Mouse (Mus musculus): Measurements from ENCODE around the gene Nfam1. TPM values are rescaled to one million over a fixed set of nuclear protein-coding genes. Genes with fewer than 3 reads are reported as not detected.
"Not testable (repeated sequence)": the region's sequence is repeated elsewhere in the genome, so short reads cannot be mapped to it uniquely, and the experiment has no call there.

The Nfam1 gene
- polyA plus RNA-seq, 1 experiment, result 31.0 TPM

DNA sequence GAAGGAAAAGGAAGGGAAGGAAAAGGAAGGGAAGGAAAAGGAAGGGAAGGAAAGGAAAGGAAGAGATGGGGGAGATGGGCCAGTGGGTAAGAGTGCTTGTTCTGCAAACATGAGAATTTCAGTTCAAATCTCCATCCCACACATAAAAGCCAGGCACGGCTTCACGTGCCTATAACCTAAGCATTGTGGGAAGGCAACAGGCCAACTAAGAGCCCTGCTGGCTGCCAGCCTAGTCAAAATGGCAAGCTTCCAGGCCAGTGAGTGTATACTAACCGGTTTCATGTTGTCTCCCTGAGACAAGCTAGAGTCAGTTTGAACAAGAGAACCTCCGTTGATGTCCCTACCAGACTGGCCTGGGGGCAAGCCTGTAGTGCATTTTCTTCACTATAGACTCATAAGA lies 32.4 kb upstream of the Nfam1 start:
- 54% methylated on average over 4 of the region's 4 CpGs for WGBS
- TF ChIP-seq CTCF (IDR thresholded peaks at IDR 0.05; ENCODE audit: extremely low read depth, insufficient read depth, insufficient read length, insufficient replicate concordance) (no peak), POLR2A (IDR thresholded peaks at IDR 0.05; ENCODE audit: low read depth, low read length) (no peak)
- Histone ChIP-seq H3K4me1 (ENCODE audit: control insufficient read depth, insufficient read depth, insufficient read length) (no peaks in the 10 kb centered on the region), H3K4me3 (ENCODE audit: extremely low read depth, insufficient read depth, insufficient read length) (no peak overlapping the region), H3K36me3 (ENCODE audit: control insufficient read depth, insufficient read depth, low read length) (no peaks in the 10 kb centered on the region), H3K27ac (ENCODE audit: insufficient read depth, low read length) (no peak overlapping the region), H3K27me3 (ENCODE audit: control insufficient read depth, insufficient read depth, low read length) (no peaks in the 10 kb centered on the region)
- DNase-seq (ENCODE audit: low read depth in 1 of 2, low spot score in 2 of 2), result no peak

DNA sequence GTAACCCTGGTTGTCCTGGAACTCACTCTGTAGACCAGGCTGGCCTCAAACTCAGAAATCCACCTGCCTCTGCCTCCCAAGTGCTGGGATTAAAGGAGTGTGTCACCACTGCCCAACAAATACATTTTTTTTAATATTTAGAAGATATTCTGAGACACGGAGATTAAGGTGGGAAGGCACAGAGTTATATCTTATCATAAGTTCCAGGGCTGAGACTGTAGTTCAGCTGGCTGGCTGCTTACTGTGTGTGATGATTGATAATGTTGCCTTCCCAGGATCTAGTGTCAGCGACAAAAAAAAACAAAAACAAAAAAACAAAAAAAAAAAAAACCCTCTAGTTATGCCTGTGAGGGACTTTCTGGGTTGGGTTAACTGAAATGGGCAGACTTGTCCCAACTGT lies 29.5 kb upstream of the Nfam1 start:
- not testable (repeated sequence) for H3K4me3 ChIP-seq (ENCODE audit: extremely low read depth, insufficient read depth, insufficient read length); H3K36me3 ChIP-seq (ENCODE audit: control insufficient read depth, insufficient read depth, low read length); H3K4me1 ChIP-seq (ENCODE audit: control insufficient read depth, insufficient read depth, insufficient read length); H3K27ac ChIP-seq (ENCODE audit: insufficient read depth, low read length); DNase-seq (ENCODE audit: low read depth in 1 of 2, low spot score in 2 of 2); H3K27me3 ChIP-seq (ENCODE audit: control insufficient read depth, insufficient read depth, low read length)
- 81% methylated on average over 2 of the region's 2 CpGs for WGBS

DNA sequence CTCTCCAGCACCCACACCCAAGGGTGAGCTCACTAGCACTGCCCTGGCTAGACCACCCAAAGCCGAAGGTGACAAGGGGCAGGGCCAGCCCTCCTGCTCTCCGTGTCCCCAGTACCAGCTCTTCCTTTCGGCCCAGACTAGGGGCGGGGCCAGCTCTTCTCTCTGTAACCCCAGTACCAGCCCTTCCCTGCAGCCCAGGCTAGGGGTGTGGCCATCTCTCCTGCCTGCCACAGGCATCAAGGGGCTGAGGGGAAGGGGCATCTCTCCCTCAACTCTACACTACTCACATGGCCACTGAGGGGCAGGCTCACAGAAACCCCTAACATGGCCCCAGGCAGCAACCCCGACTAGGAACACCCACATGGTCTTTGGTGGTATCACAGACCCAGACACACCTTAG lies 28.6 kb upstream of the Nfam1 start:
- Histone ChIP-seq H3K4me3 (ENCODE audit: extremely low read depth, insufficient read depth, insufficient read length) (no peak overlapping the region), H3K27me3 (ENCODE audit: control insufficient read depth, insufficient read depth, low read length) (peaks cover 7% of the 10 kb centered on the region), H3K4me1 (ENCODE audit: control insufficient read depth, insufficient read depth, insufficient read length) (peaks cover under 1% of the 10 kb centered on the region; the same call in 1 of the 2 replicates), H3K36me3 (ENCODE audit: control insufficient read depth, insufficient read depth, low read length) (no peaks in the 10 kb centered on the region), H3K27ac (ENCODE audit: insufficient read depth, low read length) (no peak overlapping the region)
- no peak for TF ChIP-seq POLR2A (IDR thresholded peaks at IDR 0.05; ENCODE audit: low read depth, low read length)
- TF ChIP-seq CTCF (IDR thresholded peaks at IDR 0.05; ENCODE audit: extremely low read depth, insufficient read depth, insufficient read length, insufficient replicate concordance), result no peak
- 24% methylated on average over 5 of the region's 5 CpGs for WGBS
- DNase-seq (ENCODE audit: low read depth in 1 of 2, low spot score in 2 of 2), result no peak

DNA sequence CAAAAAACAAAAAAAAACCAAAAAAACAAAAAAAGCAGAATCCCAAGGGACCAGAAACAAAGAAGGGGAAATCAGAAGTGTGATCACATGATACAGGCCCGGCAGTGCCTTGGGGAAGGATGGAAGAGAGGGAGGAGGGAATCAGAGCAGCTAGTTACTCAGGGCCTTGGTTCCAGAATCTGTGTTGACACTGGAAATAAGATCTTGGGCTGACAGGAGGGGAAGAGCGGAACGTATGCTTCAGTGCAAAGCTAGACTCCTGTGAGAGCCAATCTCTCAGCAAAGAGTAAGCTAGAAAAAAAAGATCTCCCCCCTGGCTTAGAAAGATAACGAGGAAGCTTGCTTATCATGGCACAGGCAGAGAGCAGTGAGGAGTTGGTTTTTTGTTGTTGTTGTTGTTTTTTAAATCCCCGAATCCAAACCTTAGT lies 26.1 kb upstream of the Nfam1 start:
- Histone ChIP-seq H3K4me1 (ENCODE audit: control insufficient read depth, insufficient read depth, insufficient read length) (peaks cover 5% of the 10 kb centered on the region; the same call in 1 of the 2 replicates), H3K27ac (ENCODE audit: insufficient read depth, low read length) (no peak overlapping the region), H3K36me3 (ENCODE audit: control insufficient read depth, insufficient read depth, low read length) (no peaks in the 10 kb centered on the region), H3K4me3 (ENCODE audit: extremely low read depth, insufficient read depth, insufficient read length) (no peak overlapping the region), H3K27me3 (ENCODE audit: control insufficient read depth, insufficient read depth, low read length) (peaks cover 12% of the 10 kb centered on the region)
- TF ChIP-seq POLR2A (IDR thresholded peaks at IDR 0.05; ENCODE audit: low read depth, low read length), result no peak
- no peak for TF ChIP-seq CTCF (IDR thresholded peaks at IDR 0.05; ENCODE audit: extremely low read depth, insufficient read depth, insufficient read length, insufficient replicate concordance)
- no peak for DNase-seq (ENCODE audit: low read depth in 1 of 2, low spot score in 2 of 2)
- WGBS, result 65% methylated on average over 5 of the region's 5 CpGs

DNA sequence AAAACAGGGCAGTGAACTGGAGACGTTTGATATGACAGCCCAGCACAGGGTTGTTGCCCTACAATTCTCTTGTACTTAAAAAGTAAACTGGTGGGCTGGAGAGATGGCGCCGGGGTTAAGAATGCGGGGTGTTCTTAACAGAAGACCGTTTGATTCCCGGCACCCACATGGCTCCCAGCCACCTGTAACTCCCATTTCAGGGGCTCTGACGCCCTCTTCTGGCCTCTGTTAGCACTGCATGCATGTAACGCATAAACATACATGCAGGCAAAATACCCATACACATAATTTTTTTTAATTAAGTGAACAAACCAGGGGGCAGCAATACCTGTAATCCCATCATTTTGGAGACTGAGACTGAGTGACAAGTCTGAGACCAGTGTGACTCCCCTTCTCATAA lies 24.4 kb upstream of the Nfam1 start:
- 72% methylated on average over 8 of the region's 8 CpGs for WGBS

DNA sequence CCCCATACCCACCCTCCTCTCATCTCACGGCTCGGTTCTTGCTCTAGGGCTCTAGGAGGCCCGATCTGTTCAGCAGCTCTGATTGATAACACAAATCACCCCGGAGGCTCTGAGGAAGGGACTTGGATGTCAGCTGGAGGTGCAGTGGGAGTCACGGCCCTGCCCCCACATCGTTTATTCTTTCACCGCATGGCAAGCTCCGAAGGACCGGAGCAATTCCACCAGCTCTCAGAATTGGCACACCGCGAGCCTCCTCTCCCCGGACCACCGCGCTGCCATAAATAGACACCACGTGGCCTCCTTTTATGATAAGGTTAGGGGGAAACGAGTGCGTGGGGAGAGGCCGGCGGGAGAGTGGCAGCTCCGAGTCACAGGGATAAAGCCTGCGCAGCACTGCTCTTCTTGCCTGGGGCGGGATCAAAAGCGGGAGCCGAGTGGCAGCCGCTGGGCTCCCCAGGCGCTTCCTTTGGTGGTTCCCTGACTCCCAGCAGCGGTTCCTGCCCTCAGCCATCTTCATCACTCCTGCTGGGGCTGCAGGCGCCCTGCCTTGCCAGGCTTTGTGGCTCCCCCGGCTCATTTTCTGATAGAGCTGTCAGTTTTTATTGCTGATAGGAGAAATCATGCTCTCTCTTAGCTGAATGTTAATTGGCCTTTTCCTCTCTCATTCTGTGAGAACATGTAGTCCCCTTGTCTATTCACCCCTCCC lies 23.4 kb upstream of the Nfam1 start:
- WGBS, result 2% methylated on average over 29 of the region's 29 CpGs
- Histone ChIP-seq H3K27ac (ENCODE audit: insufficient read depth, low read length) (no peak overlapping the region), H3K36me3 (ENCODE audit: control insufficient read depth, insufficient read depth, low read length) (no peaks in the 10 kb centered on the region), H3K4me1 (ENCODE audit: control insufficient read depth, insufficient read depth, insufficient read length) (peaks cover 5% of the 10 kb centered on the region; the same call in 1 of the 2 replicates), H3K27me3 (ENCODE audit: control insufficient read depth, insufficient read depth, low read length) (peaks cover 12% of the 10 kb centered on the region), H3K4me3 (ENCODE audit: extremely low read depth, insufficient read depth, insufficient read length) (peak overlapping the region; percentile 35; the same call in 1 of the 2 replicates)
- TF ChIP-seq CTCF (IDR thresholded peaks at IDR 0.05; ENCODE audit: extremely low read depth, insufficient read depth, insufficient read length, insufficient replicate concordance), result no peak
- no peak for TF ChIP-seq POLR2A (IDR thresholded peaks at IDR 0.05; ENCODE audit: low read depth, low read length)
- DNase-seq (ENCODE audit: low read depth in 1 of 2, low spot score in 2 of 2), result no peak

More for the DNA sequence above, 24.4 kb upstream of the Nfam1 start:
- peaks cover 5% of the 10 kb centered on the region; the same call in 1 of the 2 replicates for H3K4me1 ChIP-seq (ENCODE audit: control insufficient read depth, insufficient read depth, insufficient read length)
- H3K4me3 ChIP-seq (ENCODE audit: extremely low read depth, insufficient read depth, insufficient read length), result no peak overlapping the region
- TF ChIP-seq CTCF (IDR thresholded peaks at IDR 0.05; ENCODE audit: extremely low read depth, insufficient read depth, insufficient read length, insufficient replicate concordance), result no peak
- no peak for TF ChIP-seq POLR2A (IDR thresholded peaks at IDR 0.05; ENCODE audit: low read depth, low read length)
- DNase-seq (ENCODE audit: low read depth in 1 of 2, low spot score in 2 of 2), result no peak
- peaks cover 12% of the 10 kb centered on the region for H3K27me3 ChIP-seq (ENCODE audit: control insufficient read depth, insufficient read depth, low read length)
- no peak overlapping the region for H3K27ac ChIP-seq (ENCODE audit: insufficient read depth, low read length)
- H3K36me3 ChIP-seq (ENCODE audit: control insufficient read depth, insufficient read depth, low read length), result no peaks in the 10 kb centered on the region

DNA sequence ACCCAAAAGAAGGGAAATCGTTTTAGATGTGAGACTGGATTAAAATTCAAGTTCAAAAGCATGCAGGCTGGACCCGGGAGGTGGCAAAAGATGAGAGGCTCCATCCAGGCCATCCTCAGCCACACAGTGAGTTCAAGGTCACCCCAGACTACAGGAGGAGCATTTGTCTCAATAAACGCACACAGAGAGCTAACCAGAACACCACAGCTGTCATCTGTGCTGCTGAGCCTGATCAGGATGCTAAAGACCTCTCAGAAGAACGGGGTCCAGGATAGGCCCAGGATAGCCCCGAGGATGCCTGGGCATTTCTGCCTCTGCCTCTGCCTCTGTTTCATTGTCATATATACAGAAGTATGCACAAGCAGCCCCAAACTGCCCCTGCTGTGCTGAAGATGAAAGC lies 22.5 kb upstream of the Nfam1 start:
- Histone ChIP-seq H3K4me1 (ENCODE audit: control insufficient read depth, insufficient read depth, insufficient read length) (peaks cover 5% of the 10 kb centered on the region; the same call in 1 of the 2 replicates), H3K36me3 (ENCODE audit: control insufficient read depth, insufficient read depth, low read length) (no peaks in the 10 kb centered on the region), H3K4me3 (ENCODE audit: extremely low read depth, insufficient read depth, insufficient read length) (no peak overlapping the region), H3K27me3 (ENCODE audit: control insufficient read depth, insufficient read depth, low read length) (peaks cover 12% of the 10 kb centered on the region), H3K27ac (ENCODE audit: insufficient read depth, low read length) (no peak overlapping the region)
- TF ChIP-seq POLR2A (IDR thresholded peaks at IDR 0.05; ENCODE audit: low read depth, low read length) (no peak), CTCF (IDR thresholded peaks at IDR 0.05; ENCODE audit: extremely low read depth, insufficient read depth, insufficient read length, insufficient replicate concordance) (no peak)
- no peak for DNase-seq (ENCODE audit: low read depth in 1 of 2, low spot score in 2 of 2)
- 60% methylated on average over 5 of the region's 5 CpGs for WGBS
